Mouse (Mus musculus) cortical plate, adult 2 months (tissue): Measurements from ENCODE around the gene Zscan10.

Experiments used
- CTCF ChIP-seq: fragments of 200-500 bp; IDR thresholded peaks from 2 replicates; pipeline ENCODE4 v1.5.1; 2011; ENCODE audit warnings: mild to moderate bottlenecking, control low read depth, low read length; ENCODE audit not compliant: insufficient read depth; ENCODE audit errors: extremely low read depth
- POLR2A ChIP-seq: fragments of 200-500 bp; IDR thresholded peaks from 2 replicates; pipeline ENCODE4 v1.6.1; 2011; ENCODE audit warnings: mild to moderate bottlenecking, low read length, control low read depth; ENCODE audit not compliant: insufficient read depth; ENCODE audit errors: extremely low read depth

- no peak for TF ChIP-seq CTCF
- TF ChIP-seq POLR2A: no peak
Measured at GRCm38 (mm10) chr17:23617087-23617486, 16.4 kb downstream of the Zscan10 start.
